Mouse (Mus musculus): Measurements from ENCODE around the gene Fyb. TPM values are rescaled to one million over a fixed set of nuclear protein-coding genes. Genes with fewer than 3 reads are reported as not detected.

Fyb gene
- total RNA-seq (2021), result 10 to 100 TPM; 23.4 to 49.7 TPM

- DNase-seq, result peak in 1 of 2 experiments; percentile 30
- intact Hi-C loops (cut with DNase I), result no loop called here
These were observed at the start of gene Fyb for GRCm38 (mm10) chr15:6522653-6523167. Fyb (plus strand) TSS chr15:6522853.

DNA sequence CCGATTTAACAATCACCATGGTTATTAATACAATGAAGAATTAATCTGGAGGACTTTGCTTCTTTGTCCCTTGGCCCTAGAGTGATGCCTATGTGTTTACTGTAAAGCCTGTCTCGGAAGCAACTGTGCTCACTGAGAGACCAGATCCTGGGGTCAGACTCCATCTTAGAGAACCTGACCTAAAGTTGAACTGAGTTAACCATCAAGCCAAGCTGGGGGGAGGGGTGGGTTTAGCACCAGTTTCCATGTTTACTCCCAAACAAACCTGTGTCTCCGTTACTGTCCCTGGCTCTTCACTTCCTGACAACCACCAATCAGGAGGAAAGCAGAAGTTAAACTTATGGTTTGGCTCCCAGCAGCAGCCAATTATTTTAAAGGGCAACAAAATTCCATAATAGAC lies 39.1 kb upstream of the Fyb start:
- DNase-seq, result no peak
- intact Hi-C loops (cut with DNase I), result no loop called here

- intact Hi-C loops (cut with DNase I), result no loop called here
- no peak for DNase-seq
These were observed 30.3 kb upstream of the Fyb start for GRCm38 (mm10) chr15:6492386-6492785.

DNA sequence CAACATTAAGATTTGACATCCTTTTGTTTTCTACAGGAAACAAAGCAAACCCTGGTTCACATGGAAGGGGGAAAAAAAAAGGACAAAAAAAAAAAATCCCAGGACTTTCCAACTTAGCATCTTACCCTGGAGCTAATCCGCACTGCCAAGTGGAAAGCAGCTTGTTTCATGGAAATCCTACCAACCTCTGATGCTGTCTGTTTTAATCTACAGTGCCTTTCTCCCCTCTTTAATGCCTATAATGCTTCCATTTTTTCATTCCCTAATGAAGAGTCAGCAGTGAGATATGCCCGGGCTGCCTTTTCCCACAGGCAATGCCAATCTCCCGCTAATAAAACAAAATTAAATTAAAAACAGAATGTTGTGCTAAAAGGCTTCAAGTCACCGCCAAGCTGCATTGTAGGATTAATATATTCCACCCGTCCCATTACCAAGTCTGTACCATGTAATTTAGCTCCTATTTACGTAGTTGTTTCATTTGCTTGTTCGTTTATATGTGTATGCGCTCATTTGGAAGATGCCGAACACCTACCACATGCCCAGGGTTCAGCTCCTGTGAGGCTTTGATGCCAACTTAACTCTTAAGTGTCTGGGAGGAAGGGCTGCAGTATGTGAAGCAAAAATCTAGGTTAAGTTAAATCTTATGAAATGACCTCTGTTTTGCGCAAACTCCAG lies 24.1 kb upstream of the Fyb start:
- intact Hi-C loops (cut with DNase I), result no loop called here
- no peak for DNase-seq

- peak in 1 of 2 experiments; percentile 8 for DNase-seq
These were observed 21.9 kb upstream of the Fyb start for GRCm38 (mm10) chr15:6500787-6501186.

GRCm38 (mm10) chr15:6517525-6517924 lies 5.1 kb upstream of the Fyb start:
- no peak for DNase-seq
- intact Hi-C loops (cut with DNase I), result no loop called here

More at GRCm38 (mm10) chr15:6500787-6501186, 21.9 kb upstream of the Fyb start:
- intact Hi-C loops (cut with DNase I), result loop anchor here (1.0 to 10.0 kb wide), 2 partner anchors 70 to 124 kb away; no protein-coding TSS in a partner anchor

DNA sequence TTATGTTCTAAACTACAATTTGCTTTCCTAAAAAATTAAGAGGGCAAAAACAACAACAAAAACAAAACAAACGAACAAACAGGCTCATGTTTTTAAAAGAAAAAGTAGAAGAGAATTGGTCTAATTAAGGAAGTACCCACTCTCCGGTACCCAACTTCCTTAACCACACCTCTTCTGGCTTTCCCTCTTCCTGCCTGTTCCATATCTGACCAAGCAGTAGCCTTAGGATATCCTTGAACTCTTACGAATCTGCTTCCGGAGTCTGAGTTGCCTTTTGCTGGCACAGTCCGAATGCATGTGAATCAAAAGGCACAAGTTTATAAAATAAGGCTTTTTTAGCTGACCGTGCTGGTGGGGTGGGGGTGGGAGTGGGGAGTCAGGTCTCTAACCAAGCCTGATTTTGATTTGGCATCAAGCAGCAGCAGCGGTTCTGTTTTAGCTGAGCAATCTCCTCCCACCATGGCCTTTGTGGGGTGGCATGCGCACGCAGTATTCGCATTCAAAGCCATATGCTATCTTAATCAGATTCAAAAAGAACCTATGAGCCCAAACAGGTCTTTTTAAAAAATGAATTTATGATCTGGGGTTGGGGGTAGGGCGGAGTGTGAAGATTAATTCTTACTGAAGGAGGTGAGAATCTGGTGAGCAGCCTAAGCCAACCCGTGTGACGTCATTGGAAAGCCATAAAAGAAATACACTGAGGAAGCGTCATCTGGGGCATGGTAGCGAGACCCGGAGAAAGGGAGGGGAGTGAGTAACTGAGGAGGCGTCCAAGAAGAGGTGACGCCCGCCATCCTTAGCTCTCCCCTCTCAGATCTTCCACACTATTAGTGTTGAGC lies 3.0 kb upstream of the Fyb start:
- intact Hi-C loops (cut with DNase I), result loop anchor here (1.0 kb wide), 1 partner anchor 20 kb away; no protein-coding TSS in a partner anchor

DNA sequence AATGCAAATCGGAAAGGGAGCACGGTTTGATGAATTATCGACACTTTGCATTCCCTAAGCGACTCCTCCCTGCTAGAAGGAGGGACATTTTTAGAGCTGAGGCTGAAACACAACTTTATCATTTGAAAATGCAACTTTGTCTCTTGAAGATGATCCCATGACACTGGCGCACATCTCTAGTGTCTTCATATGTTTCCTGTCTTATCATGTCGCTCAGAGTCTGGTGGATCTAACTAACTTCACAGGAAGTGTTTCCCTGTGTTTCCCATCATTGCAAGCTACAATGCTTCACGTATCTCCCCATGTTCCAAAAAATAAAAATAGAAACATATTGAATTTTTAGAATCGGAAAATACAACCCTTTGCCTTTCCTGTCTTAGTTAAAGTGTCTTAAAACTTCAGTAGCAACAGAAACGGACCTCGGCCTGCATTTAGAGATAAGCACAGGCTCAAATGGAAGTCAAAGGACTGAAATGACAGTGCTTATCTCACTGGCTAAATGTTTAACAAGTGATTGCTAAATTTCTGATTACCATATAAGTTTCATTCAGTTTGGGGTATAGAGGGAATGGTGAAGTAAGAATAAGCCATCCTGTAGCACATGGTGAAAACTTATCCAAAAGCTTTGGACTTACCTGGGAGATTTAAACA lies 2.0 kb upstream of the Fyb start:
- no peak for DNase-seq
- intact Hi-C loops (cut with DNase I), result loop anchor here (1.0 kb wide), 1 partner anchor 19 kb away; no protein-coding TSS in a partner anchor

More for the DNA sequence above, 3.0 kb upstream of the Fyb start:
- no peak for DNase-seq

- no peak for DNase-seq
- intact Hi-C loops (cut with DNase I), result no loop called here
These were observed 2.1 kb downstream of the Fyb start for GRCm38 (mm10) chr15:6524801-6525200.

DNA sequence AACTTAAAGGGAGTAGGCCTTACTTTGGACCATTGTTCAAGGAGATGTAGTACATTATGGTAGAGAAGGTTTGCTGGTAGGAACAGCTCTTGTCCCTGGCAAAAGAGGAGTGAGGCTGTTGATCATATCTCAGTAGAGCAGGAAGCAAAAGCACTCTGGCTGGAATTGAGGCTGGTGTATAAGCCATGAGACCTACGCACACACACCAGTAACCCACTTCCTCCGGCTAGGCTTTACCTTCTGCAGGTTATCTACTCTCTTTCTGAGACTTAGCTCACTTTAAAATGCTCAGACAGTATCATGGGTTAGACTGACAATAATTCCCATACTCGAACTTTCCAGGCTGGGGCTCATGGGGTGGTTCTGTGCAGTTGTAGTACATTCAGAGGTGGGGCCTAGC lies 2.7 kb downstream of the Fyb start:
- DNase-seq, result no peak
- intact Hi-C loops (cut with DNase I), result no loop called here

GRCm38 (mm10) chr15:6533858-6534343 lies 11.2 kb downstream of the Fyb start:
- no peak for DNase-seq
- intact Hi-C loops (cut with DNase I), result no loop called here

GRCm38 (mm10) chr15:6534592-6534991 lies 11.9 kb downstream of the Fyb start:
- no peak for DNase-seq
- intact Hi-C loops (cut with DNase I), result no loop called here

GRCm38 (mm10) chr15:6539639-6540338 lies 17.1 kb downstream of the Fyb start:
- no peak for DNase-seq
- intact Hi-C loops (cut with DNase I), result loop anchor here (1.0 kb wide), 1 partner anchor 19 kb away; no protein-coding TSS in a partner anchor

GRCm38 (mm10) chr15:6548911-6549310 lies 26.3 kb downstream of the Fyb start:
- DNase-seq, result no peak
- intact Hi-C loops (cut with DNase I), result no loop called here

GRCm38 (mm10) chr15:6551875-6552274 lies 29.2 kb downstream of the Fyb start:
- intact Hi-C loops (cut with DNase I), result no loop called here
- no peak for DNase-seq

GRCm38 (mm10) chr15:6554742-6555141 lies 32.1 kb downstream of the Fyb start:
- intact Hi-C loops (cut with DNase I), result no loop called here
- DNase-seq, result no peak

GRCm38 (mm10) chr15:6555536-6555935 lies 32.9 kb downstream of the Fyb start:
- intact Hi-C loops (cut with DNase I), result no loop called here
- DNase-seq, result no peak

DNA sequence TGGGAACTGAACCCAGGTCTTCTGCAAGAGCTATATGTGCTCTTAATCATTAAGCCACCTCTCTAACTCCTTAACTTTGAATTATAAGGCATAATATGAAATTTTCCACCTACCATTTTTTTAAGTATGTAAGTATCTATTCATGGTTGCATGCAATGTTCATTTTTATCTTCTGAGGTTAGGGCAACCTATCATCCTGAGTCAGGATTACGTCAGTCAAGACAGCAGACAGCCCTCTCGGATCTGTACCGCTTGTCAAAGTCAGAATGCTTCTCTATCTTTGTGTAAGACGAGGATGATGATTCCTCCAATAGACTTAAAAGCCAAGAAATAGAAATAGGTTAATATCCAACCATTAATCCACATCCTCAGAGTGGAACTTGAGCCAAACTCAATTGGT lies 33.6 kb downstream of the Fyb start:
- DNase-seq, result no peak
- intact Hi-C loops (cut with DNase I), result no loop called here

DNA sequence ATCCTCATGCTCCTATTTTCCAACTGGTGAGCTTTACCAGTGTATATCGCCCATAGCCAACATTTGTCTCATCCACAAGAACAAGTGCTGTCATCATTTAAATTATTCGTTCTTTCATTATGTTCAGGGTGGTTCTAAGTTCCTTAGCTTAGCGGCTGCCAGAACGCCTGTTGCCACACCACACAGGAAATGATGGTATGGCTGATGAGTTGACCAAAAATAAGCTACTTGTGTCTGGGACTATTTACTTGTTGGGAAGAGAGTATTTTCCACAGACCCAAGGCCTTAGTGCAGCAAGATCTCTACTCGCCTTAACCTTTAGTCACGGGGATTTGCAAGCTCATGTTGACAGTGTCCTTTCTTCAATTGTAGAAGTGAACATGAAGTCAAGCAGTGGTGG lies 34.3 kb downstream of the Fyb start:
- intact Hi-C loops (cut with DNase I), result no loop called here
- DNase-seq, result no peak

GRCm38 (mm10) chr15:6557552-6557951 lies 34.9 kb downstream of the Fyb start:
- DNase-seq, result no peak
- intact Hi-C loops (cut with DNase I), result no loop called here

All from heart, postnatal 36 days (tissue).